Mouse (Mus musculus): ENCODE data around the gene Ercc4. TPM values are rescaled to one million over a fixed set of nuclear protein-coding genes. Genes with fewer than 3 reads are reported as not detected.
"Not testable (repeated sequence)": the region's sequence is repeated elsewhere in the genome, so short reads cannot be mapped to it uniquely, and the experiment has no call there.

Gene Ercc4
- 0.07 and 0.08 TPM in 2 replicates for polyA plus RNA-seq (2012)

DNA sequence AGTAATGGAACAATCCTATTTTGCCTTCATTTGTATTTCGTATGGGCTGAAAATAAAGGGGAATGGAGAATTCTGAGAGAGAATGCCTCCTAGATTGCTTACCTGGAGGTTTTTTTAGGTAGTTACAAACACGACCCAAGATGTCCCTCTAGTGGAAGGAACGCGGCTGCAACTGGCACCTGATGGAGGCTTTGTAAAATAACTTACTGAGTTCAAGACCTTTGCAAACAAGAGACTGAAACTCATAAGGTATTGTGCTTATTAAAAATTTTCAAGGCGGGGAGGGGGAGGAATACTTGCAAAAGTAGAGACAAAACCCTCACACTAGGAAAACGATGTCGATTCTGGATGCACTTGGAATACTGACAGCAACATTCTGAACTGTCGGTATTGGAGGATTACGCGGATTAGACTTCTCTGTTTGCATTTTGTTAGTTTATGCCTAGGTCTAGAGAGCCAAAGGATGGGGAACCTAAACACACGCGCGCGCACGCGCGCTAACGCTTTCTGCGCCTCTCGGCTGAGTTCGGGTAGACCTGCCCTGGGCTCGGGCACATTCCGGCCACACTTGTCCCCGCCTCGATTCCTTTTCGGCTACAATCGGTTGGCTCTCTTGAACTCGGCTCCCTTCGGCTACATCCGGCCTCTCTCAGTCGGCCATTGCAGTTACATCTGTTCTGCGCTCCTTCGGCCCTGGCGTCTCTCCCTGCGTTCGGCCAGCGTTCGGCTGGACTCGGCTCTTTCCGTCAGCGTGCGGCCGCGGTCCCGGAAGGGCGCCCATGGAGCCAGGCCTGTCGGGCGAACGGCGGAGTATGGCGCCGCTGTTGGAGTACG lies at the start of gene Ercc4:
Gene Ercc4, plus strand, starts transcription at position 529 of the 834 bp plus-strand sequence.
- peaks cover 24% of the 10 kb centered on the region for H3K36me3 ChIP-seq (ENCODE audit: control insufficient read depth)
- no peak for TF ChIP-seq TAL1 (IDR thresholded peaks at IDR 0.05; ENCODE audit: low read length)
- no peak for TF ChIP-seq GATA1 (IDR thresholded peaks at IDR 0.05; ENCODE audit: low read length)
- H3K4me3 ChIP-seq (replicated peaks), result peak within 1 kb of the TSS; percentile 91
- no peaks in the 10 kb centered on the region for H3K27me3 ChIP-seq (ENCODE audit: control insufficient read depth)
- no peaks in the 10 kb centered on the region for H3K9me3 ChIP-seq (ENCODE audit: control insufficient read depth, low read length)
- H3K4me1 ChIP-seq (ENCODE audit: control insufficient read depth), result peaks cover 22% of the 10 kb centered on the region

DNA sequence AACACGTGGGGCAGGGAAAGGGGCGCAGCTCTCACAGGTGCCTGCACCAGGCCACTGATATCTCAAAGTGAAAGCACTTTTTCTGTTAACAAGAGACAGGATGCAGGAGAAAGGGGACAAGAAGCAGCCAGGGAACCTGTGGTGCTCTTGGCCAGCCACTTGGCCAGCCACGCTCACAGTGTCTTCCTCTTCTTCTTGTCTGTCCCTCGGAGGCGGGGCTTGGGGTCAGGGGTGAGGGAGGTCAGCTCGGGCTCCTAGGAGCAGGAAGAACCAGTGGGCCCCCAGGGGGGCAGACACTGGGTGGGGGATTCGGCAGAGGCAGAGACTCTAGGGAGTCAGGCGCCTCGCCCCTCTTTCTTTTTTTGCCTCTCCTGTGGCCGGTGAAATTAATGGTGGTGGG lies 48.4 kb upstream of the Ercc4 start:
- no peaks in the 10 kb centered on the region for H3K36me3 ChIP-seq (ENCODE audit: control insufficient read depth)
- H3K9me3 ChIP-seq (ENCODE audit: control insufficient read depth, low read length), result no peaks in the 10 kb centered on the region
- no peaks in the 10 kb centered on the region for H3K27me3 ChIP-seq (ENCODE audit: control insufficient read depth)
- no peak overlapping the region for H3K4me3 ChIP-seq (replicated peaks)
- TF ChIP-seq GATA1 (IDR thresholded peaks at IDR 0.05; ENCODE audit: low read length) (no peak), TAL1 (IDR thresholded peaks at IDR 0.05; ENCODE audit: low read length) (no peak)
- H3K4me1 ChIP-seq (ENCODE audit: control insufficient read depth), result no peaks in the 10 kb centered on the region

DNA sequence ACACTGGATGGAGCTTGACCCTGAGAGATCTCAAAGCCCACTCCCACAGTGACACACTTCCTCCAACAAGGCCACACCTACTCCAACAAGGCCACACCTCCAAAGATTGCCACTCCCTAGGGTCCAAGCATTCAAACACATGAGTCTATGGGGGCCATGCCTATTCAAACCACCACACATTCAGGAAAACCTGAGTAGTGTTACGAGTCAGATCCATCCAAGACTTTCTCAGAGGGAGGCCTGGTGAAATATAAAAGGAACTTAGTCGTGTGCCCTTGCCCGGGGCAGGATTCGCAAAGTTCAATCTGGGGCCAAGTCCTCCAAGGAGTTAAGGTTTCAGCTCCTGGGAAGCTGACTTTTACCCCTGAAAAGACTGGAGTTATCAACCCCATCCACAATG lies 35.3 kb upstream of the Ercc4 start:
- H3K4me1 ChIP-seq (ENCODE audit: control insufficient read depth), result no peaks in the 10 kb centered on the region
- H3K27me3 ChIP-seq (ENCODE audit: control insufficient read depth), result no peaks in the 10 kb centered on the region
- H3K36me3 ChIP-seq (ENCODE audit: control insufficient read depth), result no peaks in the 10 kb centered on the region
- TF ChIP-seq GATA1 (IDR thresholded peaks at IDR 0.05; ENCODE audit: low read length) (no peak), TAL1 (IDR thresholded peaks at IDR 0.05; ENCODE audit: low read length) (no peak)
- no peak overlapping the region for H3K4me3 ChIP-seq (replicated peaks)
- no peaks in the 10 kb centered on the region for H3K9me3 ChIP-seq (ENCODE audit: control insufficient read depth, low read length)

DNA sequence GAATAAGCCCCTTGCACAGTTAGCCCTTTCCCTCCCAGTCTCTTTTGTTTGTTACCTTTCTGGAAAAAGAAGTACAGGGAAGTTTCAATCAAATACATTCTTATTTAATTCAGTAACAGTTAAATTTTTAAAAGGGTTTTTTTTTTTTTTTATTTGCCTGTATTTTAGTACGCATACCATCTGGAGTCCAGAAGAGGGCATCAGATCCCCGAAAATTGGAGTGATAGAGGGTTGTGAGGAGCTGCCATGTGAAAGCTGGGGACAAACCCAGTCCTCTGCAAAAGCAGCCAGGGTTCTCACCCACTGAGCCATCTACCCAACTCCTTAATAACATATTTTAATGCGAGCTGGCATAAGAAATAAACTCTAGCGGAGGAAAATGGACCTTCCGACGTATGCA lies 29.3 kb upstream of the Ercc4 start:
- no peak for TF ChIP-seq TAL1 (IDR thresholded peaks at IDR 0.05; ENCODE audit: low read length)
- no peak for TF ChIP-seq GATA1 (IDR thresholded peaks at IDR 0.05; ENCODE audit: low read length)
- H3K27me3 ChIP-seq (ENCODE audit: control insufficient read depth), result no peaks in the 10 kb centered on the region
- H3K9me3 ChIP-seq (ENCODE audit: control insufficient read depth, low read length), result no peaks in the 10 kb centered on the region
- H3K4me3 ChIP-seq (replicated peaks), result no peak overlapping the region
- H3K36me3 ChIP-seq (ENCODE audit: control insufficient read depth), result no peaks in the 10 kb centered on the region
- no peaks in the 10 kb centered on the region for H3K4me1 ChIP-seq (ENCODE audit: control insufficient read depth)

DNA sequence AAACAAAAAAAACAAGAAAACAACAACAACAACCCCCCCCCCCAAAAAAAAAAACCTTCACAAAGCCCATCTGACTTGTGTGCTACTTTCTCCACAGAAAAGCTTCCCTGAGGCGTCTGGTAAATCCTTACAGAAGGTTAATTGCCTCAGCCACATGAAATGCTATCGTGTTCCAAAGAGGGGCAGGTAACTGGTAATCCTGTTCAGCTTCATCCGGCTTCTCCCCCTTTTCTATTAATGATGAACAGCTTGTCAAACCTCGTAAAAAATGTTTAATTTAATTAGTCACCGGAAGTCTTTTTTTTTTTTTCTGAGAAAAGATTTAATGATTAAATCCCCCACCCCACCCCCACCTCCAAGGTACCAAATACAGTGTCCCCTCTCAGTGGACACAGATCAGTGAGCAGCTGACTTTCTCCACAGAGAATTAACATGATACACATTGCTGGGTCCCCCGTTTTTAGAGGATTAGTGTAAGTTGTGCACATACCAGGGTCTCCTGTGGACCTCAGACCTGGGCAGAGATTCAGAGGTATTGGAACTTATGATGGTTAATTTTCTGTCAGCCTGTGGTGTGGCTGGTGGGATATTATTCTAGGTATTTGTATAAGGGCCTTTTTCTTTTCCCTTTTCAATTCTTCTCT lies 26.2 kb upstream of the Ercc4 start:
- Histone ChIP-seq H3K4me1 (ENCODE audit: control insufficient read depth) (no peaks in the 10 kb centered on the region), H3K27me3 (ENCODE audit: control insufficient read depth) (no peaks in the 10 kb centered on the region), H3K9me3 (ENCODE audit: control insufficient read depth, low read length) (no peaks in the 10 kb centered on the region), H3K36me3 (ENCODE audit: control insufficient read depth) (no peaks in the 10 kb centered on the region), H3K4me3 (replicated peaks) (no peak overlapping the region)
- TF ChIP-seq GATA1 (IDR thresholded peaks at IDR 0.05; ENCODE audit: low read length) (no peak), TAL1 (IDR thresholded peaks at IDR 0.05; ENCODE audit: low read length) (no peak)

DNA sequence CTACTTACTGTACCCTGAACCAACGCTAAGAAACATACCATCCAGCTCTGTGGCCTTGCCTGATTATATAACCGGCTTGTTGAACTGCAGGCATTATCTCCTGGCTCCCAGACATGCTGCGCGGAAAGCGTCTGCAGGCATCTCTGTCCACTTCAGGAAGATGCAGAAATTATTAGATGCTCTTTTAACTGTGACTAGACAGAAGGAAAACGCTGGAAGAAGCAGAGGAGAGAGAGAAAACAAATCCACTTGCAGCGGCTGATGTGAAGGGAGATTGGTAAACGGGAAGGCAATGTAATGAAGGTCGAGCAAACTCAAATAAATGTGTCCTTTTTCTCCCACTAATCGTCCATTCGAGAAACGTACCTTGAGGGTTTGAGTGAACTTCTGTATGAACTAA lies 1.1 kb upstream of the Ercc4 start:
- H3K4me3 ChIP-seq (replicated peaks), result no peak overlapping the region
- H3K9me3 ChIP-seq (ENCODE audit: control insufficient read depth, low read length), result no peaks in the 10 kb centered on the region
- peaks cover 15% of the 10 kb centered on the region for H3K36me3 ChIP-seq (ENCODE audit: control insufficient read depth)
- TF ChIP-seq GATA1 (IDR thresholded peaks at IDR 0.05; ENCODE audit: low read length), result no peak
- no peak for TF ChIP-seq TAL1 (IDR thresholded peaks at IDR 0.05; ENCODE audit: low read length)
- H3K4me1 ChIP-seq (ENCODE audit: control insufficient read depth), result peaks cover 22% of the 10 kb centered on the region
- H3K27me3 ChIP-seq (ENCODE audit: control insufficient read depth), result no peaks in the 10 kb centered on the region

DNA sequence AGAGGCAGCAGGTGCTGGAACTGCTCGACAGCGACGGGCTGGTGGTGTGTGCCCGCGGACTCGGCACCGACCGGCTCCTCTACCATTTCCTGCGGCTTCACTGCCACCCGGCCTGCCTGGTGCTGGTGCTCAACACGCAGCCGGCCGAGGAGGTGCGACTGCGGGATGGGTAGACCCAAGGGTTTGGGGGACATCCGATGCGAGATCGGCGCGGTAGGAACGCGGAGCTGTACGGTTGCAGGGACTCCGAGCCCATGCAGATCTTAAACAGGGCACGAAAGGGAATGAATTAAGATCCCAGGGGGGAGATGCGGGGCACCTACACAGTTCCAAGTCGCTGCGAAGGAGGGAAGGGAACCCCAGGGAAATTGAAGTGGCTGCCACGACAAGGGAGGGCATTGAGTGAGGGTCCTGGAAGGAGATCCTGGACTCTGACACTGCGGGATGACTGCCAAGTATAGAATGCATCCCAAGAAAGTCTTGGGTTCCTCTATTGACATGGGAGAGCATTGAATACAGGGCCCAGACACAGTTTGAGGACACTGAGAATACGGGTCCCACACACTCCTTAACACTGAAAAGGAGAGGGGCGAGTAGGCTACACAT lies 609 bp downstream of the Ercc4 start:
- Histone ChIP-seq H3K4me1 (ENCODE audit: control insufficient read depth) (peaks cover 22% of the 10 kb centered on the region), H3K4me3 (replicated peaks) (peak overlapping the region; percentile 91), H3K36me3 (ENCODE audit: control insufficient read depth) (peaks cover 31% of the 10 kb centered on the region), H3K9me3 (ENCODE audit: control insufficient read depth, low read length) (no peaks in the 10 kb centered on the region), H3K27me3 (ENCODE audit: control insufficient read depth) (no peaks in the 10 kb centered on the region)
- TF ChIP-seq GATA1 (IDR thresholded peaks at IDR 0.05; ENCODE audit: low read length), result no peak
- no peak for TF ChIP-seq TAL1 (IDR thresholded peaks at IDR 0.05; ENCODE audit: low read length)

DNA sequence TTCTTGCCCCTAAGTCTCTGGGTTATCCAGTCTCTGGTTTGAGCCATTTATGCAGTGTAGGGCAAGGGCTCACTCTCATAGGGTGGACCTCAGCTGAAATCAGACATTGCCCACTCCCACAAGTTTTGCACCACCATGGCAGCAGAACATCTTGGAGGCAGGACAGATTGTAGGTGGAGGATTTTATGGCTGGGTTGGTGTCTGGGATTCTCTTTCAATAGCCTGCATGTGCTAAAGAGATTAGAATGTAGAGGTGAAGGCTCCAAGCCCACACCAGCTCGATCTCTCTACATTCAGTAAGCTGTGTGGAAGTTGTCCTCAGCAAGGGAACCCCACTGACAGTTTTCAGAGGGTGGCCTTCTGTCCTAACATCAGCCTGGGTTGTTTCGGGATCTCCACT lies 5.3 kb downstream of the Ercc4 start:
- Histone ChIP-seq H3K36me3 (ENCODE audit: control insufficient read depth) (peaks cover 47% of the 10 kb centered on the region), H3K4me1 (ENCODE audit: control insufficient read depth) (peaks cover 12% of the 10 kb centered on the region), H3K9me3 (ENCODE audit: control insufficient read depth, low read length) (no peaks in the 10 kb centered on the region), H3K27me3 (ENCODE audit: control insufficient read depth) (no peaks in the 10 kb centered on the region), H3K4me3 (replicated peaks) (no peak overlapping the region)
- TF ChIP-seq TAL1 (IDR thresholded peaks at IDR 0.05; ENCODE audit: low read length) (no peak), GATA1 (IDR thresholded peaks at IDR 0.05; ENCODE audit: low read length) (no peak)

DNA sequence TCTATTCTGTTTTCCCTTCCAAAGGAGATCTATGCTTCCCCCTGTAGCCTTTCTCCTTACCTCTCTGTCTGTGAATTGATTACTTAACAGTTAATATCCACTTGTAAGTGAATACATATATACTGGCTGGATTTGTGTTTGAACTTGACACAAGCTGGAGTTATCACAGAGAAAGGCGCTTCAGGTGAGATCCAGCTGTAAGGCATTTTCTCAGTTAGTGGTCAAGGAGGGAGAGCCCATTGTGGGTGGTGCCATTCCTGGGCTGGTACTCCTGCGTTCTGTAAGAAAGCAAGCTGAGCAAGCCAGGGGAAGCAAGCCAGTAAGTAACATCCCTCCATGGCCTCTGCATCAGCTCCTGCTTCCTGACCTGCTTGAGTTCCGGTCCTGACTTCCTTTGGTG lies 6.0 kb downstream of the Ercc4 start:
- peaks cover 50% of the 10 kb centered on the region for H3K36me3 ChIP-seq (ENCODE audit: control insufficient read depth)
- not testable (repeated sequence) for H3K9me3 ChIP-seq (ENCODE audit: control insufficient read depth, low read length); H3K27me3 ChIP-seq (ENCODE audit: control insufficient read depth)

More for the DNA sequence above, 6.0 kb downstream of the Ercc4 start:
- not testable (repeated sequence) for H3K4me3 ChIP-seq (replicated peaks); H3K4me1 ChIP-seq (ENCODE audit: control insufficient read depth)
